Mouse (Mus musculus) thymus, adult 2 months (tissue): Measurements from ENCODE around the gene Inpp5a.

Experiments used
- CTCF ChIP-seq: fragments of 200-500 bp; IDR thresholded peaks from 2 replicates; pipeline ENCODE4 v1.5.1; 2012; ENCODE audit warnings: mild to moderate bottlenecking, control low read depth, low read length, moderate library complexity, borderline replicate concordance; ENCODE audit not compliant: control insufficient read depth, poor library complexity, insufficient read depth; ENCODE audit errors: extremely low read depth
- POLR2A ChIP-seq: fragments of 200-500 bp; IDR thresholded peaks from 2 replicates; pipeline ENCODE4 v1.6.1; 2012; ENCODE audit warnings: mild to moderate bottlenecking, low read length, control low read depth, moderate library complexity; ENCODE audit not compliant: control insufficient read depth, poor library complexity, insufficient read depth; ENCODE audit errors: extremely low read depth

DNA sequence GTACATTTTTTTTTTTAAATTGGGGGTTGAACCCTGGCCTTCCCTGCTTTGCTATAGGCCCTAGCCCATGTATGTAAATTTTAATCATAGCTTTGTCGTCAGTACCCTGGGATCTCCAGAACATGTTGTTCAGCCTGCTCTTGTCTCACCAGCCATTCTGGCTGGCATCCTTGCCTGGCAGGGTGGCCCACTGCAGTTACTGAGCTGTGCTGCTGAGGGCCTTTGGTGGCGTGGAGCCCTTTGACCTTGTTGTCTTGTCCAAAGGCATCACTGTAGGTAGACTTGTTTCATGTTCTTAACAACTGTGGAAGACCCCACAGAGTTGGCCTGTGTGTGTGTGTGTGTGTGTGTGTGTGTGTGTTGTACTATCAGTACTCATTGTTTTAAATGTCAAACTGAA is 3.2 kb downstream of the Inpp5a start:
- no peak for TF ChIP-seq CTCF
- TF ChIP-seq POLR2A, result no peak
